Comparison of ENCODE assay signal across 23 mouse cellular contexts in the genomic region with DNA sequence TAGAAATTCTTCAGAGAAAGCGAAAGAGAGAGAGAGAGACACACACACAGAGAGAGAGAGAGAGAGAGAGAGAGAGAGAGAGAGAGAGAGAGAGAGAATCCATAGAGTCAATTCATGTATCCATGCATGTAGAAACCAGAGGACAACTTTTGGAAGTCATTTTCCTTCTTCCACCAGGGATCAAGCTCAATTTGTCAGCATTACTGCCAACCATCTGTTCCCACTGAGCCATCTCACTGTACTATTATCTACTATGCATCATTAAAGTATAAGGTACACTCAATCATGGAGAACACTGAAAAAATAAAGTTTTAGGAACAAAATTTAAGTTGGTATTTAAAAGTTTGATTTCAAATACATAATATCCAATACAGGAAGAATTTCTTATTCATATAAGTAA.
DNase-seq lines count a peak whose midpoint lies in the region; ATAC-seq and TF ChIP-seq lines count a peak whose summit lies in the region.
"Had no signal": no experiment of that assay in that cellular context is flagged by ENCODE, and none has a peak within 500 bp of the region (broad histone marks: within the 10 kb centered on the region; RNA-seq: fewer than 3 reads in every experiment).

No protein-coding gene starts in this region.

- H3K27me3 ChIP-seq in hindbrain, postnatal 0 days (ENCODE audit: insufficient read depth, low read length): no peaks in the 10 kb centered on the region
- H3K27me3 ChIP-seq in hindbrain, embryonic 10.5 days (ENCODE audit: insufficient read depth, poor library complexity, severe bottlenecking): no peaks in the 10 kb centered on the region
- H3K27me3 ChIP-seq: CH12.LX; embryonic facial prominence, embryonic 13.5 days; embryonic facial prominence, embryonic 15.5 days; forebrain, embryonic 12.5 days had no signal

- no peak for TF ChIP-seq CTCF in hindbrain, postnatal 0 days (IDR thresholded peaks at IDR 0.05; ENCODE audit: low read depth)

- H3K27ac ChIP-seq in hindbrain, postnatal 0 days: no peak overlapping the region
- no peak overlapping the region for H3K27ac ChIP-seq in hindbrain, embryonic 10.5 days
- H3K27ac ChIP-seq: embryonic facial prominence, embryonic 13.5 days; embryonic facial prominence, embryonic 15.5 days; forebrain, embryonic 10.5 days; forebrain, embryonic 12.5 days had no signal

- H3K4me1 ChIP-seq in hindbrain, postnatal 0 days (ENCODE audit: insufficient read depth, low read length): no peaks in the 10 kb centered on the region
- no peaks in the 10 kb centered on the region for H3K4me1 ChIP-seq in hindbrain, embryonic 10.5 days (replicated peaks)
- H3K4me1 ChIP-seq: embryonic facial prominence, embryonic 13.5 days; embryonic facial prominence, embryonic 15.5 days; forebrain, embryonic 10.5 days; forebrain, embryonic 12.5 days had no signal

- no peak overlapping the region for H3K4me2 ChIP-seq in hindbrain, postnatal 0 days (ENCODE audit: low read depth, low read length)
- H3K4me2 ChIP-seq: embryonic facial prominence, embryonic 13.5 days; embryonic facial prominence, embryonic 15.5 days; forebrain, embryonic 12.5 days had no signal

- no peaks in the 10 kb centered on the region for H3K36me3 ChIP-seq in hindbrain, postnatal 0 days (ENCODE audit: insufficient read depth, low read length)
- no peaks in the 10 kb centered on the region for H3K36me3 ChIP-seq in hindbrain, embryonic 10.5 days
- H3K36me3 ChIP-seq: embryonic facial prominence, embryonic 13.5 days; embryonic facial prominence, embryonic 15.5 days; forebrain, embryonic 10.5 days; forebrain, embryonic 12.5 days; G1E had no signal

- no peak overlapping the region for H3K4me3 ChIP-seq in hindbrain, postnatal 0 days (ENCODE audit: low read length)
- no peak overlapping the region for H3K4me3 ChIP-seq in hindbrain, embryonic 10.5 days
- H3K4me3 ChIP-seq: embryonic facial prominence, embryonic 13.5 days; embryonic facial prominence, embryonic 15.5 days; erythroblast, embryonic 14.5 days; forebrain, embryonic 10.5 days; forebrain, embryonic 12.5 days had no signal

- H3K9ac ChIP-seq in hindbrain, postnatal 0 days (replicated peaks; ENCODE audit: low read length): no peak overlapping the region
- H3K9ac ChIP-seq: embryonic facial prominence, embryonic 13.5 days; embryonic facial prominence, embryonic 15.5 days; forebrain, embryonic 12.5 days had no signal

- peak; percentile 21 for DNase-seq in cerebellum, adult 11-12 months
- no peak for DNase-seq in cerebellum, adult 11 months
- DNase-seq in cerebellum, adult 9-11 months: peak; percentile 43
- DNase-seq in cerebellum, adult 8-10 months: no peak
- peak; percentile 2 for DNase-seq in hindbrain, postnatal 0 days (ENCODE audit: low spot score)
- no peak for DNase-seq in hindbrain, embryonic 10.5 days (ENCODE audit: low spot score)
- DNase-seq in adrenal gland, postnatal 25 days: no peak
- DNase-seq: adrenal gland, adult 8-10 months; adrenal gland, postnatal 14 days; B cell, adult 2 months; embryo, embryonic 11 days had no signal

- no peaks in the 10 kb centered on the region for H3K9me3 ChIP-seq in hindbrain, postnatal 0 days (ENCODE audit: low read length)
- H3K9me3 ChIP-seq in hindbrain, embryonic 10.5 days: no peaks in the 10 kb centered on the region
- H3K9me3 ChIP-seq: embryonic facial prominence, embryonic 13.5 days; embryonic facial prominence, embryonic 15.5 days; forebrain, embryonic 10.5 days; forebrain, embryonic 12.5 days; G1E had no signal

- 68% methylated on average over 1 of the region's 1 CpGs for WGBS in hindbrain, postnatal 0 days
- 73% methylated on average over 1 of the region's 1 CpGs for WGBS in hindbrain, embryonic 10.5 days

- no peak for ATAC-seq in hindbrain, postnatal 0 days
- ATAC-seq: activated CD4-positive, CD25-positive, alpha-beta regulatory T cell, adult 4 months; CD4-positive, CD25-positive, alpha-beta regulatory T cell, adult 4 months; forebrain, embryonic 14.5 days; forebrain, embryonic 16.5 days; Patski had no signal

Comparison
In these comparisons a context has a peak if more than half of its experiments do, and no peak if none do; other contexts are left out.
1. DNase-seq: peak in cerebellum, adult 11-12 months (single experiment), cerebellum, adult 9-11 months (single experiment) and hindbrain, postnatal 0 days (single experiment); none in cerebellum, adult 11 months (single experiment), cerebellum, adult 8-10 months (single experiment), hindbrain, embryonic 10.5 days (single experiment) and adrenal gland, postnatal 25 days (single experiment).